Mouse (Mus musculus): Measurements from ENCODE around the gene Col24a1. TPM values are rescaled to one million over a fixed set of nuclear protein-coding genes. Genes with fewer than 3 reads are reported as not detected.
"Not testable (repeated sequence)": the region's sequence is repeated elsewhere in the genome, so short reads cannot be mapped to it uniquely, and the experiment has no call there.

Col24a1 gene
- polyA plus RNA-seq, 1 experiment = 0.53 TPM

DNA sequence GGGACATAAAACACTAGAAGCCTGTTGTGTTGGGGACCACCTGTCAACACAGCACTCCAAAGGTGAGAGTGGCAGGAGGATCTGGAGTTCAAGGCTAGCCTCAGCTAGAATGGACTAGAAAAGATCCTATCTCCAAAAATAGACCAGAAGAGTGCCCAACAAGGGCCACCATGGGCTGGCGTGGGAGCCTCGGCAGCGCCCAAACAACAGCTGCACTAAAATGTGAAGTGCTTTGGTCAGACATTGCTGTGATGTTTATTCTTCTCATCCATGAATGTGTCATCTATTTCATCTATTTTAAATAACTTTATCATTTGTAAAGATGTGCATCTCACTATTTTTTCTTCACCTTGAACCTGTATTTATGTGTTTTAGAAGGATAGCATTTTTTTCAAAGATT is 122.1 kb downstream of the Col24a1 start:
- Histone ChIP-seq H3K4me3 (ENCODE audit: control insufficient read depth, low read depth, low read length) (no peak overlapping the region), H3K36me3 (ENCODE audit: control insufficient read depth, insufficient read depth, low read length) (no peaks in the 10 kb centered on the region), H3K27me3 (ENCODE audit: control insufficient read depth, insufficient read depth, low read length) (no peaks in the 10 kb centered on the region), H3K27ac (ENCODE audit: control insufficient read depth, insufficient read depth, low read depth, low read length) (no peak overlapping the region), H3K4me1 (ENCODE audit: control insufficient read depth, insufficient read depth, low read length) (no peaks in the 10 kb centered on the region)
- TF ChIP-seq CTCF (IDR thresholded peaks at IDR 0.05; ENCODE audit: control insufficient read depth, insufficient read depth, insufficient replicate concordance, low read depth, low read length) (no peak), POLR2A (IDR thresholded peaks at IDR 0.05; ENCODE audit: control insufficient read depth, low read depth, low read length) (no peak)

DNA sequence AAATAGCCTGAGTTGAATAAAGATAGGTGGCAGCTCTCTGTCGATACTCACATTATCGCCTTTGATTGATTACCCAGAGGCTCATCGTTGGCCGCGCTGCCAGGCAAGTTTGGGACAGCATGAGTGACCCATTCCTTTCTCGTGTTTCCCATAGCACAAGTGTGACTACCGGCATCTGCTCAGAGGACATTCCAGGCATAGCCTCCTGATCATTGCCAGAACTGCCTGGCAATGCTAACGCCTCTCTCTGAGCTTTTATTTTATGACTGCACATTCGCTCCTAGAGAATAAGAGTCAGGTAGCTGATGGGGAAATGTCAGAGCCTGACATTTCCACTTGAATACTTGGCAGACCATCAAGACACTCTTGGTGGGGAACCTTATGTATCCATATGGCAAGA is 125.5 kb downstream of the Col24a1 start:
- Histone ChIP-seq H3K36me3 (ENCODE audit: control insufficient read depth, insufficient read depth, low read length) (no peaks in the 10 kb centered on the region), H3K4me1 (ENCODE audit: control insufficient read depth, insufficient read depth, low read length) (no peaks in the 10 kb centered on the region), H3K27me3 (ENCODE audit: control insufficient read depth, insufficient read depth, low read length) (no peaks in the 10 kb centered on the region), H3K27ac (ENCODE audit: control insufficient read depth, insufficient read depth, low read depth, low read length) (no peak overlapping the region), H3K4me3 (ENCODE audit: control insufficient read depth, low read depth, low read length) (no peak overlapping the region)
- no peak for TF ChIP-seq CTCF (IDR thresholded peaks at IDR 0.05; ENCODE audit: control insufficient read depth, insufficient read depth, insufficient replicate concordance, low read depth, low read length)
- TF ChIP-seq POLR2A (IDR thresholded peaks at IDR 0.05; ENCODE audit: control insufficient read depth, low read depth, low read length) = no peak

- TF ChIP-seq CTCF (IDR thresholded peaks at IDR 0.05; ENCODE audit: control insufficient read depth, insufficient read depth, insufficient replicate concordance, low read depth, low read length) (no peak), POLR2A (IDR thresholded peaks at IDR 0.05; ENCODE audit: control insufficient read depth, low read depth, low read length) (no peak)
- Histone ChIP-seq H3K4me1 (ENCODE audit: control insufficient read depth, insufficient read depth, low read length) (no peaks in the 10 kb centered on the region), H3K27me3 (ENCODE audit: control insufficient read depth, insufficient read depth, low read length) (no peaks in the 10 kb centered on the region), H3K36me3 (ENCODE audit: control insufficient read depth, insufficient read depth, low read length) (no peaks in the 10 kb centered on the region), H3K27ac (ENCODE audit: control insufficient read depth, insufficient read depth, low read depth, low read length) (no peak overlapping the region), H3K4me3 (ENCODE audit: control insufficient read depth, low read depth, low read length) (no peak overlapping the region)
These were observed 128.1 kb downstream of the Col24a1 start for GRCm38 (mm10) chr3:145420421-145420820.

DNA sequence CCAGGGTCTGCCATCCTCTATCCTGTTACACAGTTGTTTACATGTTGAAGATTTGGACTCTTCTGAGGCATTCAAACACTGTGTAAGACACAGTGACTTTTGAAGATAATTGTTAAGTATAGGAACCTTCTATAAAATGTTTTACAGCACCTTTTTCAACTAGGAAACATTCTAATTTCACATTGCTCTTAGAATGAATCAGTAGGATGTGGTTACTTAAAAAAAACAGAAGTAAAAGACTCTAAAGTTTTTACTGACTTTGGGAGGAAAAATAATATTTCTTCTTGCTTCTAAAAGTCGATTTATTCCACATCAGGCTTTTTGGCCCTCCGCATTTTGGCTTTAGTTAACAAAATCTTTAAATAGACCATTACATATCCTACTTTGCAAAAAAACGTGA is 129.8 kb downstream of the Col24a1 start:
- Histone ChIP-seq H3K4me1 (ENCODE audit: control insufficient read depth, insufficient read depth, low read length) (no peaks in the 10 kb centered on the region), H3K4me3 (ENCODE audit: control insufficient read depth, low read depth, low read length) (no peak overlapping the region), H3K27me3 (ENCODE audit: control insufficient read depth, insufficient read depth, low read length) (no peaks in the 10 kb centered on the region), H3K27ac (ENCODE audit: control insufficient read depth, insufficient read depth, low read depth, low read length) (no peak overlapping the region), H3K36me3 (ENCODE audit: control insufficient read depth, insufficient read depth, low read length) (no peaks in the 10 kb centered on the region)
- no peak for TF ChIP-seq CTCF (IDR thresholded peaks at IDR 0.05; ENCODE audit: control insufficient read depth, insufficient read depth, insufficient replicate concordance, low read depth, low read length)

GRCm38 (mm10) chr3:145438352-145438751 is 146.1 kb downstream of the Col24a1 start:
- no peak overlapping the region for H3K4me3 ChIP-seq (ENCODE audit: control insufficient read depth, low read depth, low read length)
- TF ChIP-seq POLR2A (IDR thresholded peaks at IDR 0.05; ENCODE audit: control insufficient read depth, low read depth, low read length) = no peak
- no peak for TF ChIP-seq CTCF (IDR thresholded peaks at IDR 0.05; ENCODE audit: control insufficient read depth, insufficient read depth, insufficient replicate concordance, low read depth, low read length)
- H3K27me3 ChIP-seq (ENCODE audit: control insufficient read depth, insufficient read depth, low read length) = no peaks in the 10 kb centered on the region
- no peaks in the 10 kb centered on the region for H3K4me1 ChIP-seq (ENCODE audit: control insufficient read depth, insufficient read depth, low read length)
- H3K36me3 ChIP-seq (ENCODE audit: control insufficient read depth, insufficient read depth, low read length) = no peaks in the 10 kb centered on the region
- no peak overlapping the region for H3K27ac ChIP-seq (ENCODE audit: control insufficient read depth, insufficient read depth, low read depth, low read length)

DNA sequence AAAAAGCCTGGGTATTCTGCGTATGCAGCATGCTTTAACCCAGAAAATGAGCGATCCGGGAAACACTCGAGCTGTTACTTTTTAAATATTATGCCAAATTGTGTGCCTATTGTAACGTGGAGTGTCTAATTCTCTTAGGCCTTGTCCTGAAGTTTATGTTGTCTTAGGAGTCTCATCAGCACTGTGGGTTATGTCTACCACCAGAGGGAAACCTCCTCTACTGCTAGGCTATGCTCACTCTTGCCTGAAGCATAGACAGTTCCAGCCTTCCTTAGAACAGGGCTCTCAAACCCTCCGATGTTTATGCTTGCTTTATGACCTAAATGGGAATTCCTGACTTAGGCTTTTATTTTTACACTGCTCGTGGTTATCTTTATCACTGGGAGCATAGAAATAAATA is 146.8 kb downstream of the Col24a1 start:
- H3K4me3 ChIP-seq (ENCODE audit: control insufficient read depth, low read depth, low read length) = no peak overlapping the region
- no peak for TF ChIP-seq POLR2A (IDR thresholded peaks at IDR 0.05; ENCODE audit: control insufficient read depth, low read depth, low read length)
- no peak for TF ChIP-seq CTCF (IDR thresholded peaks at IDR 0.05; ENCODE audit: control insufficient read depth, insufficient read depth, insufficient replicate concordance, low read depth, low read length)
- H3K27ac ChIP-seq (ENCODE audit: control insufficient read depth, insufficient read depth, low read depth, low read length) = no peak overlapping the region
- no peaks in the 10 kb centered on the region for H3K4me1 ChIP-seq (ENCODE audit: control insufficient read depth, insufficient read depth, low read length)
- no peaks in the 10 kb centered on the region for H3K36me3 ChIP-seq (ENCODE audit: control insufficient read depth, insufficient read depth, low read length)
- H3K27me3 ChIP-seq (ENCODE audit: control insufficient read depth, insufficient read depth, low read length) = no peaks in the 10 kb centered on the region

DNA sequence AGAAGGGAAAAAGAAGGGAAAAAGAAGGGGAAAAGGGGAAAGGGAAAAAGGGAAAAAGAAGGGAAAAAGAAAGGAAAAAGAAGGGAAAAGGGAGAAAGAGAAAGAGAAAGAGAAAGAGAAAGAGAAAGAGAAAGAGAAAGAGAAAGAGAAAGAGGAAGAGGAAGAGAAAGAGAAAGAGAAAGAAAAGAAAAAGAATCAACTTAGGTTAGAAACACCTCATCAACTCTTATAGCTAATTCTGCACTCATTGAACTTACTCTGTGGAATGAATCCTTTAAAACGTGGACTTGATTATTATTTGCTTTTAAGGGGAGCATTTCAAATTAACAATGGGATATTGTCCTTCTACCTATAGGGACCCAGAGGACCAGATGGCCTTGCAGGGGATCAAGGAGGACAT is 148.7 kb downstream of the Col24a1 start:
- Histone ChIP-seq H3K4me3 (ENCODE audit: control insufficient read depth, low read depth, low read length) (no peak overlapping the region), H3K36me3 (ENCODE audit: control insufficient read depth, insufficient read depth, low read length) (no peaks in the 10 kb centered on the region), H3K4me1 (ENCODE audit: control insufficient read depth, insufficient read depth, low read length) (no peaks in the 10 kb centered on the region), H3K27me3 (ENCODE audit: control insufficient read depth, insufficient read depth, low read length) (no peaks in the 10 kb centered on the region), H3K27ac (ENCODE audit: control insufficient read depth, insufficient read depth, low read depth, low read length) (no peak overlapping the region)
- no peak for TF ChIP-seq CTCF (IDR thresholded peaks at IDR 0.05; ENCODE audit: control insufficient read depth, insufficient read depth, insufficient replicate concordance, low read depth, low read length)
- no peak for TF ChIP-seq POLR2A (IDR thresholded peaks at IDR 0.05; ENCODE audit: control insufficient read depth, low read depth, low read length)

GRCm38 (mm10) chr3:145442268-145442667 is 150.0 kb downstream of the Col24a1 start:
- no peak for TF ChIP-seq CTCF (IDR thresholded peaks at IDR 0.05; ENCODE audit: control insufficient read depth, insufficient read depth, insufficient replicate concordance, low read depth, low read length)
- TF ChIP-seq POLR2A (IDR thresholded peaks at IDR 0.05; ENCODE audit: control insufficient read depth, low read depth, low read length) = no peak
- Histone ChIP-seq H3K36me3 (ENCODE audit: control insufficient read depth, insufficient read depth, low read length) (no peaks in the 10 kb centered on the region), H3K27ac (ENCODE audit: control insufficient read depth, insufficient read depth, low read depth, low read length) (no peak overlapping the region), H3K27me3 (ENCODE audit: control insufficient read depth, insufficient read depth, low read length) (no peaks in the 10 kb centered on the region), H3K4me1 (ENCODE audit: control insufficient read depth, insufficient read depth, low read length) (no peaks in the 10 kb centered on the region), H3K4me3 (ENCODE audit: control insufficient read depth, low read depth, low read length) (no peak overlapping the region)

DNA sequence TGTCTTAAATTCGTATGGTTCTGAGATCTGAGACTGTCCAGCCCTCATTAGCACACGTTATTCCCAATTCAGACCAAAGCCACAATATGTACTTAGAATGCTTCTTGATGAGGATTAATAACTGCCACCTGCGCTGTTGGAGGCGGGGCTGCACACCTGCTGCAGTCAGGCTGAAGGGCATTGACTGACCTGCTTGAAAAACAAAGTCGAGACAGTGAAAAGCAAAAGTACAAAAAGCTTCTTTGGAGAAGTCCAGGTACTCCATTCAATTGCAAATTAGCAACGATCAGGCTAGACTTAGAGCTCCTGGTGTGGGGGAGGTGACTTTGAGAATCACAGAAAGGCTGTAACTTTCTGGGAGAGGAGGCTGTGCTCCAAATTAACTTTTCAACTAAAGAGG is 150.9 kb downstream of the Col24a1 start:
- H3K4me3 ChIP-seq (ENCODE audit: control insufficient read depth, low read depth, low read length); H3K27me3 ChIP-seq (ENCODE audit: control insufficient read depth, insufficient read depth, low read length); H3K27ac ChIP-seq (ENCODE audit: control insufficient read depth, insufficient read depth, low read depth, low read length); H3K36me3 ChIP-seq (ENCODE audit: control insufficient read depth, insufficient read depth, low read length); H3K4me1 ChIP-seq (ENCODE audit: control insufficient read depth, insufficient read depth, low read length): not testable (repeated sequence)

Data from testis, adult 2 months (tissue).